Mouse (Mus musculus): ENCODE data around the gene Tgm2. TPM values are rescaled to one million over a fixed set of nuclear protein-coding genes. Genes with fewer than 3 reads are reported as not detected.

The Tgm2 gene
- total and polyA plus RNA-seq, 3 experiments = 18.7 to 37.0 (median 23.5) TPM

- Histone ChIP-seq H3K4me3 (ENCODE audit: low read depth, low read length) (no peak overlapping the region), H3K9me3 (replicated peaks) (no peaks in the 10 kb centered on the region), H3K4me1 (ENCODE audit: insufficient read depth, low read depth, low read length) (peaks cover 37% of the 10 kb centered on the region), H3K27me3 (ENCODE audit: insufficient read depth, low read length) (no peaks in the 10 kb centered on the region), H3K36me3 (replicated peaks) (peaks cover 97% of the 10 kb centered on the region)
- TF ChIP-seq CTCF (IDR thresholded peaks at IDR 0.05; ENCODE audit: low read depth, low read length) (no peak), TAL1 (conservative IDR thresholded peaks at IDR 0.05; ENCODE audit: low read depth, low read length) (no peak), GATA2 (IDR thresholded peaks at IDR 0.05; ENCODE audit: borderline replicate concordance, low read depth, low read length) (no peak), POLR2AphosphoS5 (IDR thresholded peaks at IDR 0.05; ENCODE audit: insufficient replicate concordance, low read depth, low read length) (no peak)
- DNase-seq (ENCODE audit: low spot score) (no peak), ATAC-seq (ENCODE audit: extremely low read depth, insufficient number of reproducible peaks, low FRiP score, poor library complexity, severe bottlenecking) (no peak)
Measured at GRCm38 (mm10) chr2:158132320-158132719, 13.9 kb downstream of the Tgm2 start.

- ATAC-seq (ENCODE audit: extremely low read depth, insufficient number of reproducible peaks, low FRiP score, poor library complexity, severe bottlenecking) (no peak), DNase-seq (ENCODE audit: low spot score) (no peak)
- no peak overlapping the region for H3K4me3 ChIP-seq (ENCODE audit: low read depth, low read length)
- peaks cover 32% of the 10 kb centered on the region for H3K4me1 ChIP-seq (ENCODE audit: insufficient read depth, low read depth, low read length)
- no peaks in the 10 kb centered on the region for H3K27me3 ChIP-seq (ENCODE audit: insufficient read depth, low read length)
- TF ChIP-seq GATA2 (IDR thresholded peaks at IDR 0.05; ENCODE audit: borderline replicate concordance, low read depth, low read length) = no peak
- no peak for TF ChIP-seq POLR2AphosphoS5 (IDR thresholded peaks at IDR 0.05; ENCODE audit: insufficient replicate concordance, low read depth, low read length)
- TF ChIP-seq CTCF (IDR thresholded peaks at IDR 0.05; ENCODE audit: low read depth, low read length) = no peak
- TF ChIP-seq GATA1 (IDR thresholded peaks at IDR 0.05; ENCODE audit: borderline replicate concordance, low read length) = no peak
- TF ChIP-seq TAL1 (conservative IDR thresholded peaks at IDR 0.05; ENCODE audit: low read depth, low read length) = no peak
- no peaks in the 10 kb centered on the region for H3K9me3 ChIP-seq (replicated peaks)
- H3K36me3 ChIP-seq (replicated peaks) = peaks cover 93% of the 10 kb centered on the region
Measured at GRCm38 (mm10) chr2:158131197-158131835, 14.9 kb downstream of the Tgm2 start.

GRCm38 (mm10) chr2:158130391-158130986 lies 15.7 kb downstream of the Tgm2 start:
- Histone ChIP-seq H3K36me3 (replicated peaks) (peaks cover 93% of the 10 kb centered on the region), H3K9me3 (replicated peaks) (no peaks in the 10 kb centered on the region), H3K27me3 (ENCODE audit: insufficient read depth, low read length) (no peaks in the 10 kb centered on the region), H3K4me1 (ENCODE audit: insufficient read depth, low read depth, low read length) (peaks cover 27% of the 10 kb centered on the region), H3K4me3 (ENCODE audit: low read depth, low read length) (no peak overlapping the region)
- no peak for TF ChIP-seq GATA2 (IDR thresholded peaks at IDR 0.05; ENCODE audit: borderline replicate concordance, low read depth, low read length)
- TF ChIP-seq POLR2AphosphoS5 (IDR thresholded peaks at IDR 0.05; ENCODE audit: insufficient replicate concordance, low read depth, low read length) = no peak
- TF ChIP-seq TAL1 (conservative IDR thresholded peaks at IDR 0.05; ENCODE audit: low read depth, low read length) = no peak
- TF ChIP-seq GATA1 (IDR thresholded peaks at IDR 0.05; ENCODE audit: borderline replicate concordance, low read length) = no peak
- no peak for TF ChIP-seq CTCF (IDR thresholded peaks at IDR 0.05; ENCODE audit: low read depth, low read length)
- no peak for ATAC-seq (ENCODE audit: extremely low read depth, insufficient number of reproducible peaks, low FRiP score, poor library complexity, severe bottlenecking)
- no peak for DNase-seq (ENCODE audit: low spot score)

GRCm38 (mm10) chr2:158129291-158130002 lies 16.8 kb downstream of the Tgm2 start:
- Histone ChIP-seq H3K27me3 (ENCODE audit: insufficient read depth, low read length) (no peaks in the 10 kb centered on the region), H3K36me3 (replicated peaks) (peaks cover 94% of the 10 kb centered on the region), H3K9me3 (replicated peaks) (no peaks in the 10 kb centered on the region), H3K4me3 (ENCODE audit: low read depth, low read length) (no peak overlapping the region), H3K4me1 (ENCODE audit: insufficient read depth, low read depth, low read length) (peaks cover 25% of the 10 kb centered on the region)
- DNase-seq (ENCODE audit: low spot score) (no peak), ATAC-seq (ENCODE audit: extremely low read depth, insufficient number of reproducible peaks, low FRiP score, poor library complexity, severe bottlenecking) (no peak)
- no peak for TF ChIP-seq GATA2 (IDR thresholded peaks at IDR 0.05; ENCODE audit: borderline replicate concordance, low read depth, low read length)
- TF ChIP-seq GATA1 (IDR thresholded peaks at IDR 0.05; ENCODE audit: borderline replicate concordance, low read length) = no peak
- no peak for TF ChIP-seq POLR2AphosphoS5 (IDR thresholded peaks at IDR 0.05; ENCODE audit: insufficient replicate concordance, low read depth, low read length)
- TF ChIP-seq CTCF (IDR thresholded peaks at IDR 0.05; ENCODE audit: low read depth, low read length) = no peak
- no peak for TF ChIP-seq TAL1 (conservative IDR thresholded peaks at IDR 0.05; ENCODE audit: low read depth, low read length)

- TF ChIP-seq CTCF (IDR thresholded peaks at IDR 0.05; ENCODE audit: low read depth, low read length) (no peak), POLR2AphosphoS5 (IDR thresholded peaks at IDR 0.05; ENCODE audit: insufficient replicate concordance, low read depth, low read length) (no peak), GATA2 (IDR thresholded peaks at IDR 0.05; ENCODE audit: borderline replicate concordance, low read depth, low read length) (no peak), TAL1 (conservative IDR thresholded peaks at IDR 0.05; ENCODE audit: low read depth, low read length) (no peak), GATA1 (IDR thresholded peaks at IDR 0.05; ENCODE audit: borderline replicate concordance, low read length) (no peak)
- Histone ChIP-seq H3K9me3 (replicated peaks) (no peaks in the 10 kb centered on the region), H3K4me3 (ENCODE audit: low read depth, low read length) (no peak overlapping the region), H3K27me3 (ENCODE audit: insufficient read depth, low read length) (no peaks in the 10 kb centered on the region), H3K4me1 (ENCODE audit: insufficient read depth, low read depth, low read length) (peaks cover 20% of the 10 kb centered on the region), H3K36me3 (replicated peaks) (peaks cover 94% of the 10 kb centered on the region)
- no peak for ATAC-seq (ENCODE audit: extremely low read depth, insufficient number of reproducible peaks, low FRiP score, poor library complexity, severe bottlenecking)
- no peak for DNase-seq (ENCODE audit: low spot score)
Measured at GRCm38 (mm10) chr2:158128461-158129130, 17.6 kb downstream of the Tgm2 start.

GRCm38 (mm10) chr2:158127872-158128271 lies 18.4 kb downstream of the Tgm2 start:
- TF ChIP-seq GATA1 (IDR thresholded peaks at IDR 0.05; ENCODE audit: borderline replicate concordance, low read length) (no peak), TAL1 (conservative IDR thresholded peaks at IDR 0.05; ENCODE audit: low read depth, low read length) (no peak)
- no peaks in the 10 kb centered on the region for H3K27me3 ChIP-seq (ENCODE audit: insufficient read depth, low read length)

More at GRCm38 (mm10) chr2:158127872-158128271, 18.4 kb downstream of the Tgm2 start:
- Histone ChIP-seq H3K4me3 (ENCODE audit: low read depth, low read length) (no peak overlapping the region), H3K4me1 (ENCODE audit: insufficient read depth, low read depth, low read length) (peaks cover 22% of the 10 kb centered on the region), H3K36me3 (replicated peaks) (peaks cover 94% of the 10 kb centered on the region), H3K9me3 (replicated peaks) (no peaks in the 10 kb centered on the region)
- ATAC-seq (ENCODE audit: extremely low read depth, insufficient number of reproducible peaks, low FRiP score, poor library complexity, severe bottlenecking) (no peak), DNase-seq (ENCODE audit: low spot score) (no peak)

All from G1E (cell line).